29 mouse cellular contexts compared by ENCODE assay signal in the genomic region with DNA sequence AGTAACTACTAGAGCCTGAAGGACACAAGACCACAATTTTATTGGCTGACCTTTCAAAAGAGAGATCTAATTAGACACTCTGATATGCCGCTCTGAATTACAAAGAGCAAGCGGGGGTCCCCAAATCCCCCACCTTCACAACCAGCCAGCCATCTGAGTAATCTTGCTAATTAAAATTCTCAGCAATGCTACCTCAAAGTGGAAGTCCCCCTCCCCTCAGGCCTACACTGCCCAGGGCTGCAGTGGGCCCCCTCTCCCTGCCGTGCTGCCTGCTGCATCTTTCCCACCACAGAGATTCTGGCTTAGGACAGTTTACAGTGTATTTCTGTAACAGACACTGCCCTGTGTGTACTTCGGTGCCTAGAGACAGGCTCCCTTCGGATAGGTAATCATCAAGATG. TPM values are rescaled to one million over a fixed set of nuclear protein-coding genes. Genes with fewer than 3 reads are reported as not detected.
DNase-seq lines count a peak whose midpoint lies in the region; ATAC-seq and TF ChIP-seq lines count a peak whose summit lies in the region.
"Had no signal": no experiment of that assay in that cellular context is flagged by ENCODE, and none has a peak within 500 bp of the region (broad histone marks: within the 10 kb centered on the region; RNA-seq: fewer than 3 reads in every experiment).

No protein-coding gene starts in this region.

- H3K36me3 ChIP-seq in forebrain, embryonic 10.5 days (replicated peaks) = no peaks in the 10 kb centered on the region
- no peaks in the 10 kb centered on the region for H3K36me3 ChIP-seq in forebrain, postnatal 0 days (ENCODE audit: insufficient read depth)
- no peaks in the 10 kb centered on the region for H3K36me3 ChIP-seq in midbrain, embryonic 12.5 days
- H3K36me3 ChIP-seq in midbrain, embryonic 10.5 days = no peaks in the 10 kb centered on the region
- no peaks in the 10 kb centered on the region for H3K36me3 ChIP-seq in forebrain, embryonic 15.5 days
- H3K36me3 ChIP-seq in intestine, postnatal 0 days (ENCODE audit: control insufficient read depth, insufficient read depth) = no peaks in the 10 kb centered on the region
- H3K36me3 ChIP-seq: heart, embryonic 10.5 days; heart, embryonic 15.5 days had no signal

- peak overlapping the region; percentile 71 for H3K27ac ChIP-seq in forebrain, embryonic 10.5 days
- H3K27ac ChIP-seq in forebrain, postnatal 0 days (ENCODE audit: low read depth, low read length) = no peak overlapping the region
- H3K27ac ChIP-seq in midbrain, embryonic 12.5 days (replicated peaks) = no peak overlapping the region
- no peak overlapping the region for H3K27ac ChIP-seq in midbrain, embryonic 10.5 days (replicated peaks)
- no peak overlapping the region for H3K27ac ChIP-seq in forebrain, embryonic 15.5 days (replicated peaks)
- H3K27ac ChIP-seq in intestine, postnatal 0 days (ENCODE audit: low read depth, low read length) = no peak overlapping the region
- H3K27ac ChIP-seq: gastrocnemius, adult 2 months; heart, embryonic 10.5 days; heart, embryonic 15.5 days; liver, embryonic 14.5 days; macrophage had no signal

- H3K4me3 ChIP-seq in forebrain, embryonic 10.5 days = no peak overlapping the region
- no peak overlapping the region for H3K4me3 ChIP-seq in forebrain, postnatal 0 days (ENCODE audit: low read depth, low read length)
- no peak overlapping the region for H3K4me3 ChIP-seq in midbrain, embryonic 12.5 days
- no peak overlapping the region for H3K4me3 ChIP-seq in midbrain, embryonic 10.5 days
- H3K4me3 ChIP-seq in forebrain, embryonic 15.5 days = no peak overlapping the region
- H3K4me3 ChIP-seq in intestine, postnatal 0 days (ENCODE audit: low read depth, low read length) = no peak overlapping the region
- H3K4me3 ChIP-seq: gastrocnemius, adult 2 months; heart, embryonic 10.5 days; heart, embryonic 15.5 days; myocyte had no signal

- peaks cover 8% of the 10 kb centered on the region; the same call in 1 of the 2 replicates for H3K9me3 ChIP-seq in forebrain, embryonic 10.5 days
- no peaks in the 10 kb centered on the region for H3K9me3 ChIP-seq in forebrain, postnatal 0 days (ENCODE audit: low read length)
- no peaks in the 10 kb centered on the region for H3K9me3 ChIP-seq in midbrain, embryonic 12.5 days
- no peaks in the 10 kb centered on the region; the same call in 1 of the 2 replicates for H3K9me3 ChIP-seq in midbrain, embryonic 10.5 days (replicated peaks)
- H3K9me3 ChIP-seq in forebrain, embryonic 15.5 days = no peaks in the 10 kb centered on the region
- H3K9me3 ChIP-seq in intestine, postnatal 0 days (ENCODE audit: control insufficient read depth) = no peaks in the 10 kb centered on the region
- H3K9me3 ChIP-seq: heart, embryonic 10.5 days; heart, embryonic 15.5 days had no signal

- WGBS in forebrain, embryonic 10.5 days = 37% methylated on average over 5 of the region's 5 CpGs
- WGBS in forebrain, postnatal 0 days = 17% methylated on average over 5 of the region's 5 CpGs
- WGBS in midbrain, embryonic 12.5 days = 33% methylated on average over 5 of the region's 5 CpGs
- WGBS in midbrain, embryonic 10.5 days = 44% methylated on average over 5 of the region's 5 CpGs
- WGBS in forebrain, embryonic 15.5 days = 8% methylated on average over 5 of the region's 5 CpGs
- 75% methylated on average over 5 of the region's 5 CpGs for WGBS in intestine, postnatal 0 days

- H3K4me2 ChIP-seq in forebrain, postnatal 0 days (ENCODE audit: low read depth) = no peak overlapping the region
- no peak overlapping the region for H3K4me2 ChIP-seq in midbrain, embryonic 12.5 days (replicated peaks)
- H3K4me2 ChIP-seq in forebrain, embryonic 15.5 days (replicated peaks) = no peak overlapping the region
- no peak overlapping the region for H3K4me2 ChIP-seq in intestine, postnatal 0 days (replicated peaks; ENCODE audit: low read depth)
- H3K4me2 ChIP-seq: heart, embryonic 15.5 days had no signal

- no peak for TF ChIP-seq POLR2A in brain, embryonic 14.5 days (IDR thresholded peaks at IDR 0.05; ENCODE audit: borderline replicate concordance, extremely low read depth, insufficient read depth, insufficient read length, poor library complexity, severe bottlenecking)

- H3K9ac ChIP-seq in forebrain, postnatal 0 days = no peak overlapping the region
- no peak overlapping the region for H3K9ac ChIP-seq in midbrain, embryonic 12.5 days (replicated peaks)
- H3K9ac ChIP-seq in forebrain, embryonic 15.5 days (replicated peaks) = 0 out of 2 replicates have a peak overlapping the region, but pooled peaks have one; percentile 13
- H3K9ac ChIP-seq in intestine, postnatal 0 days (ENCODE audit: low read depth, low read length) = no peak overlapping the region
- H3K9ac ChIP-seq: heart, embryonic 15.5 days; liver, embryonic 14.5 days had no signal

- ATAC-seq in forebrain, postnatal 0 days = no peak
- peak; percentile 75 for ATAC-seq in midbrain, embryonic 12.5 days (ENCODE audit: low FRiP score, low read depth)
- ATAC-seq in forebrain, embryonic 15.5 days (replicated peaks) = 0 out of 2 replicates have a peak, but pooled peaks have one; percentile 13
- ATAC-seq in intestine, postnatal 0 days = no peak
- ATAC-seq: activated CD4-positive, CD25-positive, alpha-beta regulatory T cell, adult 4 months had no signal

- peak; percentile 55 for DNase-seq in forebrain, embryonic 10.5 days (ENCODE audit: extremely low spot score, low spot score)
- no peak for DNase-seq in forebrain, postnatal 0 days
- DNase-seq in midbrain, embryonic 10.5 days (ENCODE audit: low spot score) = no peak
- DNase-seq in brain, embryonic 14.5 days (ENCODE audit: low read depth) = peak; percentile 82
- no peak for DNase-seq in gastrocnemius, postnatal 10 days
- DNase-seq: adrenal gland, adult 2 months; adrenal gland, postnatal 36 days; cerebellum, adult 2 months; cerebellum, postnatal 36 days; gastrocnemius, adult 2 months; kidney, adult 11 months; kidney, postnatal 14 days; layer of hippocampus, adult 9-11 months; liver; lung, adult 2 months; lung, postnatal 10 days; retina, postnatal 1 day; right cerebral cortex, postnatal 14 days; thymus, postnatal 4 days had no signal

- no peak for TF ChIP-seq CTCF in forebrain, postnatal 0 days (IDR thresholded peaks at IDR 0.05; ENCODE audit: low read depth)
- no peak for TF ChIP-seq CTCF in brain, embryonic 14.5 days (IDR thresholded peaks at IDR 0.05; ENCODE audit: borderline replicate concordance, extremely low read depth, insufficient read depth, insufficient read length)
- no peak for TF ChIP-seq CTCF in intestine, postnatal 0 days (IDR thresholded peaks at IDR 0.05; ENCODE audit: low read depth)

- no peaks in the 10 kb centered on the region for H3K27me3 ChIP-seq in forebrain, embryonic 10.5 days (ENCODE audit: poor library complexity, severe bottlenecking)
- no peaks in the 10 kb centered on the region for H3K27me3 ChIP-seq in forebrain, postnatal 0 days (ENCODE audit: insufficient read depth, low read length)
- H3K27me3 ChIP-seq in midbrain, embryonic 12.5 days = no peaks in the 10 kb centered on the region
- no peaks in the 10 kb centered on the region for H3K27me3 ChIP-seq in midbrain, embryonic 10.5 days (ENCODE audit: low read depth, poor library complexity, severe bottlenecking)
- no peaks in the 10 kb centered on the region for H3K27me3 ChIP-seq in forebrain, embryonic 15.5 days
- no peaks in the 10 kb centered on the region for H3K27me3 ChIP-seq in intestine, postnatal 0 days (replicated peaks; ENCODE audit: control insufficient read depth, insufficient read depth, low read length)
- H3K27me3 ChIP-seq: CH12.LX; heart, embryonic 15.5 days had no signal

- peaks cover 20% of the 10 kb centered on the region for H3K4me1 ChIP-seq in forebrain, embryonic 10.5 days
- no peaks in the 10 kb centered on the region for H3K4me1 ChIP-seq in forebrain, postnatal 0 days (ENCODE audit: insufficient read depth)
- H3K4me1 ChIP-seq in midbrain, embryonic 12.5 days = peaks cover 14% of the 10 kb centered on the region
- peaks cover 6% of the 10 kb centered on the region for H3K4me1 ChIP-seq in midbrain, embryonic 10.5 days
- peaks cover 7% of the 10 kb centered on the region for H3K4me1 ChIP-seq in forebrain, embryonic 15.5 days
- no peaks in the 10 kb centered on the region for H3K4me1 ChIP-seq in intestine, postnatal 0 days (replicated peaks; ENCODE audit: control insufficient read depth, insufficient read depth, low read length)
- H3K4me1 ChIP-seq: heart, embryonic 10.5 days; heart, embryonic 15.5 days had no signal

RNA-seq across cellular contexts. Expression of a gene that starts 30.0 kb away (rescaled TPM):
- 8.4 and 9.5 TPM in 2 replicates for polyA plus RNA-seq in forebrain, embryonic 10.5 days (2016; fragmentation: Nextera tagmentation; extraction: Ambion mirVana)
- total RNA-seq in forebrain, postnatal 0 days (2014; rRNA removed) = 43.6 and 49.6 TPM in 2 replicates
- polyA plus RNA-seq in forebrain, postnatal 0 days (2015; fragmentation: Nextera tagmentation; extraction: Ambion mirVana) = 32.3 and 51.0 TPM in 2 replicates
- 41.9 and 46.6 TPM in 2 replicates for polyA plus RNA-seq in midbrain, embryonic 12.5 days (2016; fragmentation: Nextera tagmentation; extraction: Ambion mirVana)
- 9.0 and 15.4 TPM in 2 replicates for polyA plus RNA-seq in midbrain, embryonic 10.5 days (2016; fragmentation: Nextera tagmentation; extraction: Ambion mirVana)
- polyA plus RNA-seq in brain, embryonic 14.5 days (2012; rRNA removed) = 37.4 and 42.7 TPM in 2 replicates
- polyA plus RNA-seq in forebrain, embryonic 15.5 days (2015; fragmentation: Nextera tagmentation; extraction: Ambion mirVana) = 115 and 143 TPM in 2 replicates
- polyA plus RNA-seq in intestine, postnatal 0 days (2015; fragmentation: Nextera tagmentation; extraction: Ambion mirVana) = 3.6 and 4.0 TPM in 2 replicates
- total RNA-seq in gastrocnemius, postnatal 10 days (2021) = 1 to 10 TPM; 1.5 to 2.6 TPM

Comparison
In these comparisons a context has a peak if more than half of its experiments do, and no peak if none do; other contexts are left out.
1. DNase-seq: peak in forebrain, embryonic 10.5 days (single experiment) and brain, embryonic 14.5 days (single experiment); none in forebrain, postnatal 0 days (single experiment), midbrain, embryonic 10.5 days (single experiment) and gastrocnemius, postnatal 10 days (single experiment).
2. ATAC-seq: peak in midbrain, embryonic 12.5 days (single experiment) and forebrain, embryonic 15.5 days (single experiment); none in forebrain, postnatal 0 days (single experiment) and intestine, postnatal 0 days (single experiment).